In the genomic region with DNA sequence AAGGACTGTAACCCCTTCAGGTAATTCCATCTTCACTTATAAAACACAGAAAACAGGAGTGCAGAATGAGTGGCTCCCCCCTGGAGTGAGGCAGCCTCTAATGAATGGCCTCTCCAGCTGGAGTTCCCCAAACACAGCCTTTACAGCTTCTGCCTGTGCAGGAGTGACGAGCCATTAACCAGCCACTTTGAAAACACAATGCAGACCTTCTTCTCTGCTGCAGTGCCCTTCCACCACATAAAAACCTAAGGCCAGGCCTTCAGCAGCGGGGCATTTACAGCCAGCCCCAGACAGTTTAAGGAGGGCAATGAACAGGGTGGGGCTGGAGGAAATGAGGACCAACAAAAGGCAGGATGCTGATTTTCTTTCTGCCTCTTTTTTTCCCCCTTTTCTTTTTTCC, we compare ENCODE assay signal across 10 mouse cellular contexts.
DNase-seq lines count a peak whose midpoint lies in the region; ATAC-seq lines count a peak whose summit lies in the region.
"Had no signal": no experiment of that assay in that cellular context is flagged by ENCODE, and none has a peak within 500 bp of the region (broad histone marks: within the 10 kb centered on the region; RNA-seq: fewer than 3 reads in every experiment).

No protein-coding gene starts in this region.

- peaks cover 34% of the 10 kb centered on the region for H3K4me1 ChIP-seq in neural tube, embryonic 12.5 days

- 0 out of 2 replicates have a peak, but pooled peaks cover 2% of the 10 kb centered on the region for H3K36me3 ChIP-seq in neural tube, embryonic 12.5 days

- WGBS in neural tube, embryonic 12.5 days, result 0% methylated on average over 2 of the region's 2 CpGs

- H3K4me2 ChIP-seq in neural tube, embryonic 12.5 days (replicated peaks), result peak overlapping the region; percentile 17; the same call in 1 of the 2 replicates
- H3K4me2 ChIP-seq: embryonic facial prominence, embryonic 13.5 days had no signal

- no peak overlapping the region for H3K4me3 ChIP-seq in neural tube, embryonic 12.5 days
- H3K4me3 ChIP-seq: embryonic facial prominence, embryonic 13.5 days had no signal

- H3K27ac ChIP-seq in neural tube, embryonic 12.5 days, result peak overlapping the region; percentile 29
- H3K27ac ChIP-seq: embryonic facial prominence, embryonic 13.5 days had no signal

- no peak overlapping the region for H3K9ac ChIP-seq in neural tube, embryonic 12.5 days
- H3K9ac ChIP-seq: embryonic facial prominence, embryonic 13.5 days had no signal

- ATAC-seq in neural tube, embryonic 12.5 days (ENCODE audit: low FRiP score, low read depth), result peak; percentile 76
- ATAC-seq in megakaryocyte progenitor cell, adult 5-6 weeks (replicated peaks; ENCODE audit: poor library complexity), result no peak
- ATAC-seq: Patski had no signal

- H3K27me3 ChIP-seq in neural tube, embryonic 12.5 days (replicated peaks), result no peaks in the 10 kb centered on the region
- H3K27me3 ChIP-seq: embryonic facial prominence, embryonic 13.5 days; Patski had no signal

- DNase-seq in ZHBTc4 (ENCODE audit: low read depth, low spot score), result peak; percentile 76
- DNase-seq in embryo, embryonic 9.5 days (ENCODE audit: extremely low spot score), result peak; percentile 46
- DNase-seq in hindlimb bud, embryonic 11.5 days (ENCODE audit: extremely low spot score, low read depth, low spot score), result peak; percentile 52
- DNase-seq in MN1 (ENCODE audit: low spot score), result no peak
- DNase-seq in thymus, postnatal 25 days, result no peak
- DNase-seq: kidney, adult 8-10 months had no signal

- H3K9me3 ChIP-seq in neural tube, embryonic 12.5 days, result no peaks in the 10 kb centered on the region
- H3K9me3 ChIP-seq: embryonic facial prominence, embryonic 13.5 days had no signal

Comparison
In these comparisons a context has a peak if more than half of its experiments do, and no peak if none do; other contexts are left out.
1. DNase-seq: peak in ZHBTc4 (single experiment), embryo, embryonic 9.5 days (single experiment) and hindlimb bud, embryonic 11.5 days (single experiment); none in MN1 (single experiment) and thymus, postnatal 25 days (single experiment).